Mouse (Mus musculus): Measurements from ENCODE around the gene 4930503B20Rik.

DNA sequence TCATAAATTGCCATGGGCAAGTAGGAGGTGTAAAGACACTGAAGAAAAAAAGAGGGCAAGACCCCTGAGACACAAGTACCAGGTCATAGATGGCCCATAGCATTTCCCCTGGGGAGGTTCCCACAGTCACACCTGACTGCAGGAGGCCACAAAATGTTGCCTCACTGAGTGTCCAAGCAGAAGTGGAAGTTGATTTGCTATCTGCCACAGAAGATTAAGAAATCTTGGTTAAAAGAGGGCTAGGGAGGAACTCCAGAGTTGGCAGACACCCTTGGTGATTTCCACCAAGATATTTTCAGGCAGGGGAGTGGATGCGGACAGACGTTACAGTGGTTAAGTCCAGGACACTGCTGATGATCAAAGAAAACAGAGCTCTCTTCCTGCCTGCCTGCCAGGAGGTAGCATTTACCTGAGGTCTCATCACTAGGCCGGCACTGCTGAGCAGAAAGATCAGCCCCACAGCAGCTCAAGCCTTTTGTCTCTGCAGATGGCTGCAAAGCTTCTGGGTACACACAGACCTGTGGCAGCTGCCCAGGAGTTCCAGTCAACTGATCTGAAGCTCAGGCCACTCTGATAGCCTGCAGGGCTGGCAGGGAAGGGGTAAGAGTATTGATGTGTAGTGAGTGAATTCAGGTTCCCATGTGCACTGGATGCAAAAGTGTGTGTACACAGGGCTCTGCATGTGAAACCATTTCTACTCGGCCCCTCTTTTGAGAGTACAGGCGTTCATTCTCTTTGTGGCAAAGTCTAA lies 34.4 kb downstream of the 4930503B20Rik start:
- TF ChIP-seq CTCF (IDR thresholded peaks at IDR 0.05; ENCODE audit: low read depth, low read length) (no peak), POLR2A (IDR thresholded peaks at IDR 0.05; ENCODE audit: insufficient read depth, low read length) (no peak), EP300 (IDR thresholded peaks at IDR 0.05; ENCODE audit: insufficient read depth, low read depth, low read length) (no peak)

Data from ES-Bruce4 (cell line).